Mouse (Mus musculus) lung, postnatal 36 days (tissue): ENCODE measurements around the gene Adarb1.
A peak's percentile ranks its signal among the peaks of the same experiment; 100 is the strongest.

Experiments
- DNase-seq: peaks from one replicate; pipeline ENCODE4 v3.0.0; 2022; ENCODE audit warnings: mixed read lengths

Gene Adarb1

DNA sequence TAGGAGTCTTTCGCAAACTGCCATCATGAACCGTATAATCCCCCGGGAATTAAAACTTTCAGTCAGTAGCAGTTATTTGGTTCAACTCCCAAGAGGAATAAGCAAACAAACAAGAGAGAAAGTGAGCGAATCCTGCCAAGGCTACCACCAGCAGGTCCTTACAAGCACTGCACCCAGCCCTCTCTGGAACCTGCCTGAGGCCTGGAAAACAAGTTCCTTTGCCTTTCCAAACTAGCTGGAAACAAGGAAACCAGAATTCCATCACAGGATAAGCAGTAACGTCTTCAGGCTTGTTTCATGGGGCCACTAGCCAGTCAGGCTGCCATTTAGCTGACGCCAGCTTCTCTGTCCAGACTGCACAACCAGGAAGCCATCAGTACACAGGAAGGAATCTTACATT is 37.4 kb downstream of the Adarb1 start:
- no peak for DNase-seq

DNA sequence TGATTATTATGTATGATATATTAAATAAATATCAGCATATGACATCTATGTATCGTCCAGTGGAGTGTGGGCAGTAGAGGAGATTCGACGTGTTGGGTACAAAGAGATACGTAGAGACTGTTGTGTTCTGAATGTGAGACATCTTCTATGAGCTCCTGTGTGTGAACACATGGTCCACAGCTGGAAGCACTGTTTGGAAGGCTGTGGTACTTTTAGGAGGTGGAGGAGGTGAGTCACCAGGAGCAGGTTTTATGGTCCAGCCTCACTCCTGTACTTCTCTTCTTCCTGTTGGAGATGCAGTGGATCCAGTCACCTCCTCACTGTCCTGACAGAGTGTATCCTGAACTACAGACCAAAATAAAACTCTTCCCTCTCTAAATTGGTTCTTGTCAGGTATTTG is 38.9 kb downstream of the Adarb1 start:
- no peak for DNase-seq

DNA sequence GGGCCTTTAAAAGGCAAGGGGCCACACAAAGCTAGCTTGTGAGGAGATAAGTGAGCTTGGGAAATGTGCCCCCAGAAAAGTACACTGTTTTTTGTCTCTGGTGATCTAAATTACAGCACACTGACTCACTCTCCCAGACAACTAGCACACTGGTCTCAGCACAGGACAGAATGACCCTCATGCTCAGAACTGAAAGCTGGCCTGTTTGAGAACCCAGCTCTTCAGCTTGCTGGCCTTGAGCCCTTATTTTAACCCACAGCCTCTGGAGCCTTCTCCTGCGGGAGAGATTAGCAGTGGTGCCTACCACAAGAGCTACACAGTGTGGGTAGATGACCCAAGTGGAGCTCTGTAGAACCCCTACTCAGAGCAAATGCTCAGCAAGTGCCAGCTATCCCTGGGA is 42.0 kb downstream of the Adarb1 start:
- no peak for DNase-seq

DNA sequence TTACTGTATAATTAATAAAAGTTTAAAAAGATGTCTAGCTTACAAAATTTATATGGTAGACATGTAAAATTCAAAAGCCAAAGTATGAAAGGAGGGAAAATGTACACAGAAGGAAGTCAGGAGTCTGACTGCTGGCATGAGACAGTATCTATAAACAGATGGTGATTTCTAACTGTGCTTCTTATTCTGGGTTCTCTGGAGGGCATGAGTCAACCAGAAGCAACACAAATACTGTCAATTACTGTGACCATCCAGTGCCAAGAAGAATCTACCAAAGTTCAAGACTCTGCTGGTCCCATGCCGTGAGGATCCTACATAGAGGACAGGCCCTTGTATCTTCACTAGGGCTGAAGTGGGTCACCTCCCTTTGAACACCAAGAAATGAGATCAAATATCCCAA is 43.1 kb downstream of the Adarb1 start:
- no peak for DNase-seq

DNA sequence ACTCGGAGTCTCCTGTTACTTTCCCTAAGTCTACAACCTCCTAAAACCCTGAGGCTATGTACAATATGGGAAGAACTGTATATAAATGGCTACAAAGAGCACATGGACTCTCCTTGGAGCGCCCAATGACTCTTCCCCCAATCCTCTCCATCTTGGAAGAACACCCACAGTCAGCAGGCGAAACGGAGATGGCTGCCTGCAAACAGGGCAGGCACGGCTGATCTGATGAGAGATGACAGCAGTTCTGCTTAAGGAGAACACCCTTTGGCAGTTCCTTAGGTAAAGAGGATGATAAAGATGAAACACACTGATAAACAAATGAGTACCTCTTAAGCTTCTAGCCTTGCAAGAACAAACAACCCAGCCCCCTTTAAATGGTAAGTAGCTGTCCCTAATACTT is 43.7 kb downstream of the Adarb1 start:
- DNase-seq = no peak

DNA sequence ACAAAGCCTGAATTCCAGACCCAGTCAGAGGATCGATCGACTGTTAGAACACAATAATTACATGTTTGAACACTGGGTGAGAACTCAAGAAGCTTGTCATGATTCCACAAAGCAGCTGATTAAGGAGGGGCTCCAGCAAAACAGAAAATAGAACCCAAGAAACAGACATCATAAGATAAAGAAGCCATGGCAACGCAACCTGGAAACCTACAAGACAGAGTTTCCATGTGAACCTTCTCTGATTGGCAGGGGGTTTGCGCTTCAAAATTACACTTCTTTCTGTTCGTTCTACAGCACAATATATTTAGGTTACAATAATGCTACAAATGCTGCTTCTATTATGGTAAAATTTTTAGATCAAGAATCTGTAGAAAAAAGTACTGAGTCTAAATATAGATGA is 47.9 kb downstream of the Adarb1 start:
- no peak for DNase-seq

DNA sequence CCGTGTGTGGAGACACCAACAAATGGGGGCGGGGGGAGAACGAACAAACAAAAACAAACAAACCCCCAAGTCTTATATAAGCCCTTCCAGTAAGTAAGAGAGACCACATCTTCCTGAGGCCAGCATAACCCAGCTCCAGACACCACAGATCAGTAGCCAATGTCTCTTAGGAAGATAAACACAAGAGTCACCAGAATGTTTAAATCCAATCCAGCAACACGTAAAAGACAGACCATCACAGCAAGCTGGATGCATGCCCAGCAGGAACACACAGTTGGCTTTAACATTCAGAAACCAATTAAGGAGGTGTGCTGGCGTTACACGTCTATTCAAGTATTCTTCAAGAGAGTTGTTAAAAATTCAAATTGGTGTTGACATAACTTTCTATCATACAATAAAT is 50.1 kb downstream of the Adarb1 start:
- no peak for DNase-seq

DNA sequence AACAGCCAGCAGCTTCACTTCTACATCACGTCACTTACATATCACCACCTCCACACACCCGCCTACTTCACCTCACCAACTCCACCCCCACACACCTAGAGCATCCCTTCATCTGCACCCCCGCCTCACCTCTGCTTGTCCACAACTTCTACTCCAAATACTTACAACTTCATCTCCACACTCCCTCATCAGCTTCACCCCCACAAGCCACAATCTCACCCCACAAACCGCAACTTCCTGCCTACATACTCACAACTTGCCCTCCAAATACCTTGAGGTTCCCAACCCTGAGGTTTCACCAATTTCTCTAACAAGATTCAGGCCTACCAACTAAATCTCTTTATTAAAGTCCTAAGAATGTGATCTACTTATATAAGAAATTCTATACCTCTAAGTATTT is 51.1 kb downstream of the Adarb1 start:
- no peak for DNase-seq

DNA sequence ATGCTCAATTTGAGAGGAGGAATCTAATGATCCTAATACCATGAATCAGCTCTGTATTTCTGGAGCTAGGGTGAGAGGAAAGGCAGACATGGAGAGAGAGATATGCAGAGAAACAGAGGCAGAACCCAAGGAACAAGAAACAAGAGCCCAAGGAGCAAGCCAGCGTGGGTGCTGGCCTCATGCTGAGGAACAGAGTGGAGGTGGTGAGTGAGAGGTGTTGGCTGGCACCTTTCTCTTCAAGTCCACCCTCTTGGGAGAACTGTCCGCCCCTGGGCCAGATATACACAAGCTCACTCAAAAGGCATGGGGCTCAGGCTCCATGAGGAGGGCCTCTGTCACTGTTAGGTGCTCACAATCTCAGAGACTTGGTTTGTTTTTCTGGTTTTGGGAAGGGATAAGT is 52.9 kb downstream of the Adarb1 start:
- DNase-seq = no peak

DNA sequence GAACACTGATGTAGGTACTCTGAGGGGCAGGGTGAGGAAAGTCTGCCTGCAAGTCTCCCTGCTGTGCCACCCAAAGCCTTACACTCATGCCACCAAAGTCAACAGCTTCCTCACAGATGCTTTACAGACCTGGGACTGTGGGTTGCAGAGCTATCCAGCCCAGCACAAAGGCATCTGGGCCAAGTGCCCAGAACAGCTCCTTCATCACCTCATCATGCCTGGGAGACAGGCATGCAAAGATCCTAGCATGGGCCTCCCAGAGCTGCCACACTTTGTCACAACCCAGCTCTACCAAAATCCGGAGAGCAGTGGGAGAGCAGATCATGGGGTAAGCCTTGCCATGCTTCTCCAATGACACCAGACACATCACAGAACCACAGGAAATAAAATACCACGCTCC is 57.6 kb downstream of the Adarb1 start:
- peak; percentile 18 for DNase-seq

DNA sequence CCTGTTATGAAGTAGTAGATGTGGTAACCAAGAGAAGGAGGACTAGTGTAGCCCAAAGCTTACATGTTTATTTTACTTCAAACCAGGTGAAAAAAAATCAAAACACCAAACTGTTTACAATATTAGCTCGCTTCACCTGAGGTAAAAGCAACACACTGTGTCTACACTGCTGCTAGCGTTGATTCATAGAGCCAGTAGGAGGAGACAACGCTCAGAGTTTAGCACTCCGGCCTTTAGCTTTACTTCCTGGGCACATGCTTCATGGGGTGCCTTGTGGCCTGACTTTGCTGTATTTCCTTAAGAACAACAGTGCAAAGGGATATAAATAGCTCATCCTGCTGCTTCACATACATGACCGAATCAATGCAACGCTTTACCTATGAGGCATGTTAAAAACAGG is 60.1 kb downstream of the Adarb1 start:
- DNase-seq = no peak

DNA sequence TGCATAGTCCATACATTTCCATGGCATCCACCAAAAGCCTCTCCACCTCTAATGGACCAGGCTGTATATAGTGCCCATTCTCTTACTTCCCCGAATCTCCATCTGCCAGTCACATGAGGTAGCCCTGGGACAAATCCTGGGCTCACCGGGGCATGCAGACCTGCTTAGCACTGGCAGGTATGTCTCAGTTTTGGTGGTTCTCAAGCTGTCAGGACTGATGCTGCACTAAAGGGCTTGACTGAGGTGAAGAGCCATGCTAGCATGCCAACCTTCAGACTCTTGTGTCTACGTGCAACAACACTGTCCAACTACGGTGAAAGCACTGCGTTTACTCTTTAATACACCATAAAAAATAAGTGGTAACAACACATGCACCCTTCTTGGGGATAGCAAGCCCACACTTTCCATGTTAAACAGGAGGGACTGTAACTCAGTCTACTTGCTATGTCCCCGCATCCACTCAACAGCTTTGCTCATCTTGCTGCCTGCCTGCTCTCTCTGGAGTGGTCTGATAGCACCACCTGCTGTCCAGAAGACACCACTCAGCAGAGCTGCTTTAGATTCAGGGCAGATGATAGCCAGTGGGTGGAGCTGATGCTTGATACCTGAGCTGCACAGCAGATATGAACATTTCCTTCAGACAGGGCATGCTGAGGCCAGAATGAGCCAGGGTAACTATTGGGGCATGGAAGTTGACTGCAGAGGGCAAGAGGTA is 64.9 kb downstream of the Adarb1 start:
- DNase-seq = peak; percentile 84

DNA sequence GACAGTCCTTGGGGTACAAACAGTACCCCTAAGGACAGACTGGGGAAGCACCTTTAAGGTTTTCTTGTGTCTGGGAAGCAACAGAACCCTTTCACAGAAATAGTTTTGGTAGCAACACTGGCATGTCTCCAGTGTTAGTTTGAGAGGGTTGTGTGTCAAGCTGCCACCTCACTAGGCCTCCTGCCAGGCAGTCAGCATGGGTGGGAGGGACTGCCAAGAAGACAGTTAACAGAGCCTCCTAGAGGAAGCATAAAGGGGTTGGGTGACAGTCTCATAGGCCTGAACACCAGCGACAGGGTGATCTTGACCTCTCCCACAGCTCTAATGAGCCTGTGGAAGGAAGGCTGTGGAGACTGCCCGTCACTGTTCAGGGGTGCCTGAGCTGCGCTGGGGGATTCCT is 75.2 kb downstream of the Adarb1 start:
- no peak for DNase-seq

DNA sequence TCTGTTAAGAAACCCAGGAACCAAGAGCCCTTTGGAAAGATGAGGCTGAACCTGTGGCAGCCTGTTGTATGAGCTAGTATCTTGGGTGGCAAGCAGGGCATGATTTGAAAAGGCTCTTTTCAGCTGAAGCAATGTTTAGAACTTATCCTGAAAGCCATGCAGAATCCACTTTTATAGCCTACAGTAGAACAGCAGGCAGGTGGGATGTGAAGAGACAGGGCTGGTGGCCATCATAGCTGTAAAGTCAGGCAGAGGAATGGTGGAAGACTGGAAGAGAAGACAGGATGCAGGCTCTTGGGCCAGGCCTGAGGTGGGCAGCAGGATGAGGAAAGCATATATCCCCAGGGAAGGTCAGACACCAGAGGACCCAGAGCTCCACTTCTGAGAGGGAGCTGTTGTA is 76.4 kb downstream of the Adarb1 start:
- DNase-seq = no peak

DNA sequence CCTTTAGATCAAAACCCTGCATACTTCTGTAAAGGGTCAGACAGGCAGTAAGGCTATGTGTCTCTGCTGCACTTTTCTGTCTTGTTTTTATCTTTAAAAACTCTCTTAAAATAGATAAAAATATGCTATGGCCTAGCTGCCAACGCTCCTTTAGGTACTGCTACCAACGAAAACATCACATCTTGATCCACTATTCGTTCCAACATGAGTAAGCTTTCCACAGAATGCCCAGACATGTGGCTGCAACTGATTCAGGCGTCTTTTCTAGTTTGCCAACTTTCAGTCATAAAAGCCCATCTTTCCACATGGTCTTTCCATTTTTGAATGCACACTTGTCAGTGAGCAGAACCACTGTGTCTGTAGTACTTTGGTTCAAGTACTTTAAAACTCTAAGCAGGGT is 77.0 kb downstream of the Adarb1 start:
- DNase-seq = no peak

DNA sequence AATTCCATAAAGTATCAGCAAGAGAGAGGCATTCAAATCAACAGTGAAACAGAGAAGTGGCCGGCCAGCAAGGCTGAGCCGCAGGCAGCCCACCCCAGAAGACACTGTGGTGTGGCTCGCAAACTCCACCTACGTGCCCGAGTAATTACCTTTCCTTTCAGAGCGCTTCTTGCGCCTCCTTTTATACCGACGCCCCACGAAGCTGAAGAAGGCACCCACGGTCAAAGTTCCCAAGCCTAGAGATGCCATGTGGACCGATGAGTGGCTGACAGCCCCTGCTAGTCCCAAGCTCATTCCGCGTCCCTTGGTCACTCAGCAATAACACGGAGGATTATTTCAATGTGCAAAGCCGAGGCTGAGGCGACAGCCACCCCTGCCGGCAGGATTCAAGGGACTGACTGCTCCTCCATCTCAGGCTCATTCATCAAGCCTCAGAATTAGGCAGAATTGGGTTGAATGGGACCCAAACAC is 78.2 kb downstream of the Adarb1 start:
- DNase-seq = no peak

DNA sequence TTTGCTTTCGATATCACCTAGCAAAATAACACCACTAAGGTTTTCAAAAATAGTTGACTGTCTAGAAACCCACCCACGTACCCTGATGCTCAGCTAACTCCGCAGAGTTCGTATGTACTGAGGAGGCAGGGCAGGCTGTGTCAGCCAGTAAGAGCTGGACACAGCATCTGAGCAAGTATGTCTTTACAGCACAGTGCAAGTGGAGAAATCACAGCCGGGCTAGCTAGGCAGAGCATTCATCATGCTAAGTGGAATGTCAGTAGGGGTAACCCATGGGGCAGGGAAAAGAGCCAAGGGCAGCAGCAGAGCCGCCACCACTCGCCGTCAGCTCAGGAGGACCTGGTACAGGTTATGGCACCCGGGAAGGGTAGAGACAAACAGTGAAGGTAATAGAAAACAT is 84.6 kb downstream of the Adarb1 start:
- no peak for DNase-seq

DNA sequence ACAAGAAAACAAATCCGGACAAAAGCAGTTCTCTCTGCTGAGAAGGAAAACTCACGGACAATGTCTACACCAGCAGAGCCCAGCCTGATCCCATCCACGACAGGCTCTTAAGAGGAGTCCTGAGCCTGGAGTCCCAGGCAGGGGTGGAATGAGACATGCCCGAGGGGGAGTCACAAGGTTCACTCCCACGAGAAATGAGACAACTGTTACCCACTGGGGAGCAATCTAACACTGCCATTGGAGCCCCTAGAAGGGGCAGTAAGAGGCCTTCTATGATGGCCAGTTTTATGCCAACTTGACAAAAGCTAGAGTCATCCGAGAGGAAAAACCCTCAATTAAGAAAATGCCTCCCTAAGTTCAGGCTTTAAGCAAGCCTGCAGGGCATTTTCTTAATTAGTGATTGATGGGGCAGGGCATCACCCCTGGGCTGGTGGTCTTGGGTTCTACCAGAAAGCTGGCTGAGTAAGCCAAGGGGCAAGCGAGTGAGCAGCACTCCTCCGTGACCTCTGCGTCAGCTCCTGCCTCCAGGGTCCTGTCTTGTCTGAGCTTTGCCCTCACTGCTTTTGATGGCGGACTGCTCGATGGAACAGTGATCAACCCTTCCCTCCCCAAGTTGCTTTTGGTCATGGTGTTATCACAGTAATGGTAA is 88.5 kb downstream of the Adarb1 start:
- DNase-seq = no peak

DNA sequence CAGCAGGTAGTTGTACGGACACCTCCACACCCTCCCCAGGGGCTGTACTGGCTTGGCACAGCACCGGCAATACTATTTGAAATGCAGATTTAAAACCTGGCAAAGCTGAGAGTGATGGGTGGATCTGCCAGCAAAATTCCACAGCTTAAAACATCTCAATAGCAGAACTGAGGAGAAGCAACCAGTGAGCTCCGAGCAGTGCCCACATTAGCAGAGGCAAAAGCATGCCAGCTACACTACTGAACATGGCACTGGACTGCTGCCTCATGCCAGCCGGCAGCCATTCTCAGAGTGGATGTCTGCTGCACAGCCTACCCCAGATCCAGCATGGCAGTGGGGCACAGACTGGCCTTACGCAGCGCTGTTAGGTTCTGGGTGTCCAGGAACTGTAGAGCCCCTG is 93.4 kb downstream of the Adarb1 start:
- no peak for DNase-seq

DNA sequence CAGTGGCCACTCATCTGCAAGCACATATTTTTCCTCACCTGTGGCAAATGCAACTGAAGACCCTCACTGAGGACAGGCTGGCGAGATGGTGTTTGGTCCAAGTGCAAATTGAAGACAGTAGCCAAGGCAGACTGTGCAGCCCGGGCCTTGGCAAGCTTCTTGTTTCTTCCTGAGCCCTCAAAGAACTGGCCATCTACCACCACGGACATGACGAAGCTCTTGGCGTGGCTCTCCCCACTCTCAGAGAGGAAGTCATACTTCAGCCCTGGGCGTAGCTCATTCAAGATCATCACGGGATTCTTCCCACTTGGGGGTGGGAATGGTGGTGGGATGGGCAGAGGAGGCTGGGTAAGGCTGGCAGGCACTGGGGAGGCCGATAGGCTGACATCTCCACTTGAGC is 96.5 kb downstream of the Adarb1 start:
- DNase-seq = peak; percentile 8

DNA sequence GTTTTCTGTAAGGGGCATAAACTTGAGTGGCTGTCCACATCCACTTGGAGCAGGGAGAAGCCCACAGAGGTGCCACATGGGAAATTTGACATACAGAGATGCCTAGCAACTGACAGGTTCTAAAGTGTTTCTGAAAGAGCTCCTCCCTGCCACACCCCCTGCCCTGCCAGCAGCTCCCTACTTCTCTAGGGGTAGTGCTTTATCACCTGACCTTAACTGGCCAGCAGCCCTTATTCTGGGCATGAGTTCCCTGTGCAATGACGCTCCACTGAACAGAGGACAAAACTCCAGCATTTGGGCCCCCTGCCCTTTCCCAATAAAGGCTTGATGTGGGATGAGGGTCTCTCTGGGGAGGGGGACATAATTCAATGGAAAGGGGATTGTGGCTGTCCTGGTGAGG is 97.1 kb downstream of the Adarb1 start:
- no peak for DNase-seq

DNA sequence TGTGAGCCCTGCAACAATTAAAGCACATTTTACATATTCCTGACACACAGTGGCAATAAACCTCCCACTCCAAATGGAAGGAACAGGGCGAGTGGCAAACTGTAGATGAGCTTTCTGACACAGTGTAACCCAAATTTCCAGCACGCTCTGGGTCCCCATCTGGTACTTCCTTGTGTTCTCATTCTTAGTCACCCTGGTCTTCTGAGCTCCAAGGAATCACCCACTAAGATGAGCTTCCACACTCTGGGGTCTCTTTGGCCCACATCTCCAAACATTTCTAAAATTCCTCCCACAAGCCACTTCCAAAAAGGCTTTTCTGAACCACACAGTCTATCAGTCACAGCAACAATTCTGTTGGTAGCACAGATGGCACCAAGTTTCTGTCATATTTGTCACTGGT is 102.4 kb downstream of the Adarb1 start:
- DNase-seq = no peak

DNA sequence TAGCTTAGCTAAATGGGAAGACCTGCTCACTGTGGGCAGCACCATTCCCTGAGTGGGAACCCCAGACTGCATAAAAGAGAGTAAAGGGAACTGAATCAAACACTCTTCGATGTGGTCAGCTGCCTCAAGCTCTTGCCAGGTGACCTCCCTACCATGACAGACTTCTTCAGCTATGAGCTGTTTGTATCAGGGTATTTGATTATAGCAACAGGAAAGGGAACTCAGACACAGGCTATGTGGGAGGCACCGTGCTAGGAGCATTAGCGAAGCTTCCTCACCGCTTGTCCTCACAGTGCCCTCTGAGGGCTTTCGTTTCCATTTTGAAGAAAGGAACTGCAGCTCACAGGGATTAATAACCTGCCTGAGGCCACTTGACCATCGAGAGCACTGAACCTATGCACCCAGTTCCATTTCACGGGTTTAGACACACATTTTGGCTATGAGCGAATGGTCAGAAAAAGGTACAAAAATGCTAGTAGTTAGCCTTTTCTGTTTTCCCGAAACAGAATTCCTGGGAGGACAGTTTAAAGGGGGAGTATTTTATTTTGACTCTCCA is 103.3 kb downstream of the Adarb1 start:
- DNase-seq = peak; percentile 20

DNA sequence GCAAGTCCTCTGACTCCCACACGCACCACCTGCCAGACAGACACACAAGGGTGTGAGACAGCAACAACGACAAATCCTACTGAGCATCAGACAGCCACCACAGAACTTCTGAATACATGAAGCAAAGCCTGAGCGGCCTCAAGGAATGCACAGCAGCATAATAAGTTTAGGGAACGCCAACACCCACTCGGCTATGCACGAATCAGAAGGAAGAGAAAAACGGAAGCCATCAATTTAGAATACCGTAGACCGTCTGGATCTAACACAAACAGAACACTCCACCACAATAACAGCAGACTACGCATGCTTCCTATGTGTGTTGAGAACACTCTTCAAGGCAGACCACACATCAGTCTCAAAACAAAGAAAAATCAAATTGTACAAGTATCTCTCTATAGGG is 109.1 kb downstream of the Adarb1 start:
- DNase-seq = no peak

DNA sequence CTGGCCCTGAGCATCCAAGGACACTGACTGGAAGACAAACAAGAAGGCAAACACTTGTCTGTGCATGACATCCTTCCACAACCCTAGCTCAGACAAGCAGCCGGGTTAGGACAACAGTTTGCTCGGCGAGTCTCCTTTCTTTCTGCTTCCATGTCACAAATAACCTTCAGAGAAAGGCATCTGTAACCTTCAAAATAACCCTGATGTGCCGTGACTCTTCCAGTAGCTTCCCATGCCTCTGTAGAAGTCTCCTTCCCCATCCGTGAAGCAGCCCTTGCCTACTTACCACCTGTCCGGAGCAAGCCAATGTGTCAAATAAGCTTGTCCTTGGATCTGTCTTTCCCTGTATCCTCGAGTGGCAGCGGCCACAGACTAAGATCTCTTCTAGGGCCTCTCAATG is 112.3 kb downstream of the Adarb1 start:
- no peak for DNase-seq
